Mouse (Mus musculus) layer of hippocampus, adult 6 months (tissue): ENCODE results near the gene Tmem229b. TPM values are rescaled to one million over a fixed set of nuclear protein-coding genes. Genes with fewer than 3 reads are reported as not detected.

Experiments
- long read RNA-seq, 2 experiments: library from polyadenylated mRNA; unstranded; transcript quantifications; one replicate each; pipeline ENCODE4 v2.0.0; 2019 to 2020
- polyA plus RNA-seq: library from polyadenylated mRNA; unstranded; fragments of <200 nt; fragmentation: Nextera tagmentation; gene quantifications from 2 replicates; pipeline ENCODE4 v1.2.3, GENCODE M21; 2021

Gene Tmem229b
- polyA plus RNA-seq = 8.1 and 8.8 TPM in 2 replicates
- long read RNA-seq, experiment 1, partial matches to known transcripts = 0 of 5 reads
- long read RNA-seq, experiment 1, other reads (novel, unspliced or antisense) = 5 of 5 reads
- long read RNA-seq, experiment 2, transcript Tmem229b-207 (3 exons, 537 nt) = major isoform, 6 of 37 reads
- long read RNA-seq, experiment 2, transcript Tmem229b-201 (3 exons, 3,860 nt) = major isoform, 6 of 37 reads
- long read RNA-seq, experiment 2, partial matches to known transcripts = 4 of 37 reads
- long read RNA-seq, experiment 2, other reads (novel, unspliced or antisense) = 21 of 37 reads

DNA sequence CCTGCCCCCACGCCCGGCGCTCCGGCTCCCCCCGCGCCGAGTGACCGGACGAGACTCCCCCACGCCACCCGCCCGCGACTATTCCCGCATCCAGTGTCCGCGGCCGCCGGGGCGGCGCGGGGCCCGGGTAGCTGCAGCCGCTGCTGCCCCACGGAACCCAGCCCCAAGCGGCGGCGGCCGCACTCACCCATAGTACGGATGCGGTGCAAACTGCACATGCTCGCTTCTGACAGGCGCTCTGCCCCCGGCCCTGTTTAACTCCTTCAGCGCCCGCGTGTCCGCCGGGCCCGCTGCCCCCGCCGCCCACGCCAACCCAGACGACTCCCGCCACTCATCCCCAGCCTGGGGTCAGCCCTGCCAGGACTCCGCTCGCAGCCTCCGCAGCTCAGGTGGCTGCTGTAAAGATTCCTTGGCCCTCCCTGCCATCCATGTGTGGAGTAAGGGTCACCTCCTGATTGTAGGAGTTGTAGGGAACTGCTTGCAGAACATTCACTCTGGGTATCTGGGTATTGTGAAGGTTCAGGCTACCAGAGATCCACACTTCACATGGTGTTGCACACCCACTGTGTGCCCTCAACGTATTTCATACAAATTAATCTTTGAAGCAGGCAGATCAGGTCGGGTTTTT, at the start of gene Tmem229b:
TSS of gene Tmem229b (minus strand) at position 502 of the 628 bp plus-strand sequence.

DNA sequence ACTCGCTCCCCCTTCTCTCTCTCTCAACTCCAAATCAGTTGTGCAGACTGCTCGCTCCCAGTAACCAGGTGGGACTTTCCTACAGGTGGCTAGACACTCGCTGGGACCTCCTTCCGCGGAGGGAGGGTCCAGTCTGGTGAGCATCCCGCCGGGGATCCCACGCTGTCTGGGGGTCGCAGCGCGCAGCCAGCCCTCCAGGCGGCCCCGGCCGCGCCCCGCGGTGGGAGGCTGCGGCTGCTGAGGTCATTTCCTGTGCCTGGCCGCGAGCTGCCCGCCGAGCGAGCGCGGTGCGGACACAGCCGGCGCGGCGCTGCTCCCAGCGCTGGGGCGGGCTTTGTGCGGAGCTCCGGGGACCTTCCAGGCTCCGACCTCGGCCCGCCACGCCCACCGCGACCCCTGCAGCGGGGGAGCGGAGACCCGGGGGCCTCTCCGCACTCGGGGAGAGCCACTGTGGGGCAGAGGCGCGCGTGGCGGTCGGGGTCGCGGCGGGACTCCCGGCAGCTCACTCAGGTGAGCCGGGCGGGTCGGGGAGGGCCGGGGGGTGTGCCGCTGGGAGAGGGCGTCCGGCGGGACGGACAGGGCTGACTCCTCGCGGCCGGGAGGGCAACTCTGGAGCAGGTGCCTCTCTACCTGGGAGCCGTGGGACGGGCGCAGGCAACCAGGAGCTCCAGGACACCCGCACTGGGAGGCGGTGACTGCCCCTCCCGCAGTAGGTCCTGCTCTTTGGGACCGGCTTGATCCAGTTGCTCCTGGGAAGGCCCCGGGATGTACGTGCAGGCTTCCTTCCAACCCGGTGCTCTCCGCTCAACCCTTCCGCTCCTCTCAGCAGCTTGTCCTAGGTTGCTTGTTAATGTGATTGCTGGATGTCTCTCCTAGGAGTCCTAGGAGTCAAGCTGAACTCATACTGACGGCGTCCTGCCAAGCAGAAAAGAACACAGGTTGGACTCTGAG, 21.8 kb upstream of the Tmem229b start, which contains the start of gene Plekhh1:
TSS of gene Plekhh1 (plus strand) at position 253 of the 951 bp plus-strand sequence.

Other genes with a start within 250 kb of the Tmem229b start
- gene Atp6v1d, start 146.0 kb downstream of the Tmem229b start, polyA plus RNA-seq = 221 and 235 TPM in 2 replicates
- 59.0 and 66.4 TPM in 2 replicates for gene Eif2s1, start 145.8 kb downstream of the Tmem229b start, polyA plus RNA-seq
- 0.45 and 2.1 TPM in 2 replicates for gene Plek2, start 100.7 kb downstream of the Tmem229b start, polyA plus RNA-seq
- 2.8 and 3.5 TPM in 2 replicates for gene Plekhh1, start 21.5 kb upstream of the Tmem229b start, polyA plus RNA-seq
- gene Pigh, start 82.0 kb upstream of the Tmem229b start, polyA plus RNA-seq = 8.8 and 10.2 TPM in 2 replicates
- gene Arg2, start 123.2 kb upstream of the Tmem229b start, polyA plus RNA-seq = 2.8 and 3.7 TPM in 2 replicates
- gene Vti1b, start 165.0 kb upstream of the Tmem229b start, polyA plus RNA-seq = 315 and 321 TPM in 2 replicates
- gene Rdh11, start 184.7 kb upstream of the Tmem229b start, polyA plus RNA-seq = 10.4 TPM in 2 replicates
- gene Rdh12, start 201.3 kb upstream of the Tmem229b start, polyA plus RNA-seq = 2.4 and 3.0 TPM in 2 replicates